Mouse (Mus musculus) liver, postnatal 0 days (tissue): Measurements from ENCODE around the gene Idh3a.

Experiments
- CTCF ChIP-seq: sonication (generic); IDR thresholded peaks from 2 replicates; pipeline ENCODE4 v1.5.1; 2016; ENCODE audit warnings: antibody characterized with exemption, low read depth
- EP300 ChIP-seq: IDR thresholded peaks from 2 replicates; pipeline ENCODE4 v1.6.1; 2016; ENCODE audit warnings: antibody characterized with exemption, low read depth, mild to moderate bottlenecking

DNA sequence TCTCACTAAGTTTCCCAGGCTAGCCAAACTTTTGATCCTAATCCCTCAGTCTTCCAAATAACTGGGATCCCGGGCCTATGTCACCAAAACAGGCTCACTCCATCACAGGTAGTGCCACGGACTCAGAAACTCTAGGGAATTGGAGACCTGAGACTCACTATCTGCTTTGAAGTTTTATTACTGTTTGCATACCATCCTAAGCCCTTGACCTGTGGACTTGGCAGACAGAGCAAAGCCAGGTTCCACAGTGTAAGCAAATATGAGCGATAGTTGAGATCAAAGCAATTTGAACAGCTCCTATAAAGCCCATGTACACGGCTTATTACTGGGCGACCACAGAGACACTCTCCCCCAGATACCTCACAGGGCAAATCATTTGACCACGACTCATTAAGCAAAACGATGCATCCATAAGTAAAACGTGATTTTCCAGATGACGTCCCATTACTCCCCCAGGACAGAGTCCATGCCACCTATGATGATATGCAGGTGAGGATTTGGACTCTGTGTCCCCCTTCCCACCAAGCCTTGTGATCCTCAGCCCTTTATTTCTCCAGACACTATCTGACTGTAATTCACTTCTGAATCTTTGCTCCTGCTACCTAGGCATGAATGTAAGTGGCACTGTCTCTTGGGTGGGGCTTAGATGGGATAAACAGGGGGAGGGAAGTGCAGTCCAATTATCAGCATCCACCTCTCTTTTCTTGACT, 14.8 kb upstream of the Idh3a start:
- 0 out of 2 replicates have a peak, but pooled peaks have one; percentile 17 for TF ChIP-seq EP300
- TF ChIP-seq CTCF = no peak
